Mouse (Mus musculus) gastrocnemius, postnatal 14 days (tissue): ENCODE results near the gene H2-Q7. TPM values are rescaled to one million over a fixed set of nuclear protein-coding genes. Genes with fewer than 3 reads are reported as not detected.
"Not testable (repeated sequence)": the region's sequence is repeated elsewhere in the genome, so short reads cannot be mapped to it uniquely, and the experiment has no call there.

Experiments
- DNase-seq: peaks from one replicate; pipeline ENCODE4 v3.0.0; 2021; ENCODE audit warnings: mixed read lengths
- intact Hi-C: fragments of 180-260 bp; cut with DNase I; formaldehyde crosslinking; loops from one replicate; pipeline ENCODE4 v1.15.1; 2025; ENCODE audit warnings: low total_unique reads
- total RNA-seq, 2 experiments: library from RNA; stranded (reverse); gene quantifications; 2 replicates each; pipeline ENCODE4 v1.2.3; 2021

The H2-Q7 gene
- total RNA-seq, 2 experiments from 2014 or later, result 0.35 to 0.64 TPM

DNA sequence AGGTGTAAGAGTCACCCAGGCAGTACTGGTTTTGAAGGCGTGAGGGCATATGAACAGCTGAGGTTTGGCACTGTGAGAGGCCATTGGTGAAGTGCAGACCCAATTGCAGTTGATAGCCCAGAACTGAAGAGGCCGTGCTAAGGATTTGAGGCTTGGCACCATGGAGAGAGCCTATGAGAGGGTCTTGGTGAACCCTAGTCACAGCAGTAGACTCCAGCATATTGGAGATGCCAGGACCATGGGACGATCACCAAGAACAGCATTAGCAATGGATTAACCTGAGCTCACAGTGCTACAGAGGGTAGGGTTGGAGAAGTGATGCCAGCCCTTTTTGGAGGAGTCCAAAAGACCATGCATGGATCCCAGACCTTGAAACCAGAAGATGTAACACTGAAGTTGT, 6.8 kb upstream of the H2-Q7 start:
- DNase-seq, intact Hi-C loops: not testable (repeated sequence)

DNA sequence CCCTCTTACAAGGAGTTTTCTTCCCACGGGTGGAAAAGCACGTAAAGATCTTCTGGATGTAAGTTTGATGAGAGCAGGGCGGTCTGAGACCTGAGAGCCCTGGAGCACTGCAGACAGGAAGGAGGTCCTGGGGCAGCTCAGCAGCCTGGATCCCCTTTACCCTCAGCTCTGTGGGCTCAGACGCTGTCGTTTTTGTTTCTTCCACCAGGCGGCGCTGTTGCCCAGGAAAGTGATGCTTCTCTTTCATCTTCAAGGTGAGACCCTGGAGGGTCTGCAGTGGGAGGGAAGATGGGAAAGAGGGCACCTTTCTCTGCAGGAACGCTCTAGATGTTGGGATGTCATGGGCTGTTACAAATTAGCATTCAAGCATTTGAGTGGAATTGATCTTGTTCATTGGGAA, 4.1 kb upstream of the H2-Q7 start:
- intact Hi-C loops, DNase-seq: not testable (repeated sequence)

DNA sequence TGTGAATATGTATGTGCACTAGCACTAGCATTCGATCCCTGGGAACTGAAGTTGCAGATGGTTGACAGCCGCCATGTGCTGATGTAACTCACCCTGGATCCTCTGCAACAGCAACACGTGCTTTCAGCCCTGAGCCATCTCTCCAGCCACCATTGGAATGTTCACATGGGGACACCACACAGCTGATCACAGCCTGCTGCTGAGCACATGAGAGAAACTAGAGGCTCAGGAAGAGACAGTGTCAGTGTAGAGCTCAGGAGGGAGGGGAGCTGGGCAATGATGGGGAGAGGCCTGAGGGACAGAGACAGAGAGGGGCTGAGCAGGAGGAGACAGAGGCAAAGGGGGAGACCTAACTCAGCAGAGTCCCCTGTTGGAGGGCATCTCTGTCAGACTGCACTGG, 3.4 kb upstream of the H2-Q7 start:
- intact Hi-C loops, DNase-seq: not testable (repeated sequence)

DNA sequence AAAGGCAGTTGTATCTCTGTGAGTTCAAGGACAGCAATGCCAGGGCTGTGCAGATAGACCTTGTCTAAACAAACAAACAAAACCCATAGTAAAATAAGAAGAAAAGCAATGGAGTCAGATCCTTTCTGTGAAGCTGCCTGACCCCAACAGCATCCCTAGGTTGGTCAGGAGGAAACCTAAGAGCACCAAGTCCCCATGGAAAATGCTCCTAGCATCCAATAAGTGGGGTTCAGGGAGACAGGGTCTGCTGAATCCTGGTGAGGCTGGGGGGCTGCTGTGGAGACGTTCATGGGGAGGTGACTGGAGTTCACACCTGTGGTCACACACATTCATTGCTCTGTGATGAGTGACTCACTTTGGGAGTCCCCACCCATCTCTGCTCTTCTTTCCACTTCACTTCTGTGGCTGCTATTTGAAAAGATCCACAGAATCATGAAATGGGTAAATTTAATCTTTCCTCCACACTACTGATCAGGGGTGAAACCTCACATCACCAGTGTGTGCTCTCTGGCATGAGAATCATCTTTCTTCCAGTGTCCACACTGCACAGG, 1.5 kb upstream of the H2-Q7 start:
- DNase-seq, intact Hi-C loops: not testable (repeated sequence)

DNA sequence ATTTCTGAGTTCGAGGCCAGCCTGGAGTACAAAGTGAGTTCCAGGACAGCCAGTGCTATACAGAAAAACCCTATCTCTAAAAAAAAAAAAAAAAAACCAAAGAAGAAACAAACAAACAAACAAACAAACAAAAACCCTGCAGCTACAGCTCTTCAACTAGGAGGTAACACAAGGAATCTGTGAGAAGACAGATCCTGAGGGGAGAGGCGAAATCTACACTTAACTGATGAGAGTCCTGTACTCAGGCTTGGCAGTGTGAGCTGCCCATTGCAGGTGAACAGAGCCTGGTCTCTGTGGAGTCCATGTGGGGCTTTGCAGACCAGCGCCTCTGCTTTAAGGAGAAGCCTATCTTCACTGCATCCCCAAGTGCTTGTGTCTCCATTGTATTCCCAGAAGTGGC, 560 bp upstream of the H2-Q7 start:
- DNase-seq, intact Hi-C loops: not testable (repeated sequence)

DNA sequence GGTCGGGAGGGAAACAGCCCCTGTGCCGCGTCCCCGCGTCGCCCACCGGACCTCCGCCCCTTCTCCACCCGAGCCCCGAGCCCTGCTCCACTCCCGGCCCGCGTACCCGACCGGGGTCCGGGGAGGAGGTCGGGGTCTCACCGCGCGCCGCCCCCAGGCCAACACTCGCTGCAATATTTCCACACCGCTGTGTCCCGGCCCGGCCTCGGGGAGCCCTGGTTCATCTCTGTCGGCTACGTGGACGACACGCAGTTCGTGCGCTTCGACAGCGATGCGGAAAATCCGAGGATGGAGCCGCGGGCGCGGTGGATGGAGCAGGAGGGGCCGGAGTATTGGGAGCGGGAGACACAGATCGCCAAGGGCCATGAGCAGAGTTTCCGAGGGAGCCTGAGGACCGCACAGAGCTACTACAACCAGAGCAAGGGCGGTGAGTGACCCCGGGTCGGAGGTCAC, 366 bp downstream of the H2-Q7 start:
- intact Hi-C loops, result not testable (repeated sequence)
- DNase-seq, result peak; percentile 16

DNA sequence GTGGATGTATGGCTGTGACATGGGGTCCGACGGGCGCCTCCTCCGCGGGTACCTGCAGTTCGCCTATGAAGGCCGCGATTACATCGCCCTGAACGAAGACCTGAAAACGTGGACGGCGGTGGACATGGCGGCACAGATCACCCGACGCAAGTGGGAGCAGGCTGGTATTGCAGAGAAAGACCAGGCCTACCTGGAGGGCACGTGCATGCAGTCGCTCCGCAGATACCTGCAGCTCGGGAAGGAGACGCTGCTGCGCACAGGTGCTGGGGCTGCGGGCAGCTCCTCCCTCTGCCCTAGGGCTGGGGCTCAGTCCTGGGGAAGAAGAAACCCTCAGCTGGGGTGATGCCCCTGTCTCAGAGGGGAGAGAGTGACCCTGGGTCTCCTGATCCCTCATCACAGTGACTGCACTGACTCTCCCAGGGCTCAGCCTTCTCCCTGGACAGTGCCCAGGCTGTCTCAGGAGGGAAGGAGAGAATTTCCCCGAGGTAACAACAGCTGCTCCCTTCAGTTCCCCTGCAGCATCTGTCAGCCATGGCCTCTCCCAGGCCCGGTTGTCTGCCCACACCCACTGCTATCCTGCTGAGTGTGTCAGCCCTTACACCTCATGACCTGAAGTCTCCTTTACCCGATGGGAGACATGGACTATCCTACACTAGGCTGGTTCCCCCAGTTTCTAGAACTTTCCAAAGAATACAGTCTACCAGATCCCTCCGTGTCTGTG, 1.1 kb downstream of the H2-Q7 start:
- intact Hi-C loops, DNase-seq: not testable (repeated sequence)

DNA sequence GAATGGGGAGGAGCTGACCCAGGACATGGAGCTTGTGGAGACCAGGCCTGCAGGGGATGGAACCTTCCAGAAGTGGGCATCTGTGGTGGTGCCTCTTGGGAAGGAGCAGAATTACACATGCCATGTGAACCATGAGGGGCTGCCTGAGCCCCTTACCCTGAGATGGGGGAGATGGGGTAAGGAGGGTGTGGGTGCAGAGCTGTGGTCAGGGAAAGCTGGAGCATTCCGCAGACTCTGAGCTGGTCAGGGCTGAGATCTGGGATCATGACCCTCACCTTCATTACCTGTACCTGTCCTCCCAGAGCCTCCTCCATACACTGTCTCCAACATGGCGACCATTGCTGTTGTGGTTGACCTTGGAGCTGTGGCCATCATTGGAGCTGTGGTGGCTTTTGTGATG, 3.4 kb downstream of the H2-Q7 start:
- intact Hi-C loops, DNase-seq: not testable (repeated sequence)

DNA sequence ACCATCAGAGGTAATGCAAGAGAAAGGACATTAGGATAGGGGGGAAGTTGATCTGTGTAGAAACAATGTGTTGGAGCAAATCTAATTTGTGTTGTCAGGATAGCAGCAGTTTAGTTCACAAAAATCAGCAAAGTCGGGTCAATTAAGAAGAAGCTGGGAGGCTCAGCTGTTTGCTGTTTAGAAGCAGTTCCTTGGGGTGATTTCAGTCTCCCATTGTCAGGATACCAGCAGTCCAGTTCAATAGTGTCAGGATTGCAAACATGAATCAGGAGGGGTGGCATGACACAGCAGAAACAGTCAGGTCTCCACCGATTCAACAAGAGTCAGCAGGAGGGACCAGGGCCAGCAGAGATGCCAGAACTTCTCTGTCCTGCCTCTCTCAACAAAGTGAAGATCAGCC, 5.6 kb downstream of the H2-Q7 start:
- intact Hi-C loops, DNase-seq: not testable (repeated sequence)

DNA sequence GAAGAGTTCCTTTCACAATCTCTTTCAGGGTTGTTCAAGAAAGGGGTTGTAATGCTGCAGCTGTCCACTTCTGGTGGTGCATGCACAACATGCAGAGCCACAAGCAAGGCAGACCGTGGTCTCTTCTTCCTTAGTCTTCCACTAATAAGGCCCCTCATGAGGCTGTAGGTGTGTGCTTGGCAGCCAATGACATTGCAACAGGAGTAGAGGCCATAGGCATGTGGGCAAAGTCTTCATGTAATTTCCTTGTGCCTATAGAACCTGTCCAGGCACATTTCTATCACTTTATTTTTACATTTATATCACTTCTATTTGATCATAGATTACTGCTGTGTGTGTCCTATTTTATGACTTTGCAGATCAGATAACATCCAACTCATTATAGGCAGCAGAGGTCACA, 19.3 kb downstream of the H2-Q7 start:
- DNase-seq, intact Hi-C loops: not testable (repeated sequence)

DNA sequence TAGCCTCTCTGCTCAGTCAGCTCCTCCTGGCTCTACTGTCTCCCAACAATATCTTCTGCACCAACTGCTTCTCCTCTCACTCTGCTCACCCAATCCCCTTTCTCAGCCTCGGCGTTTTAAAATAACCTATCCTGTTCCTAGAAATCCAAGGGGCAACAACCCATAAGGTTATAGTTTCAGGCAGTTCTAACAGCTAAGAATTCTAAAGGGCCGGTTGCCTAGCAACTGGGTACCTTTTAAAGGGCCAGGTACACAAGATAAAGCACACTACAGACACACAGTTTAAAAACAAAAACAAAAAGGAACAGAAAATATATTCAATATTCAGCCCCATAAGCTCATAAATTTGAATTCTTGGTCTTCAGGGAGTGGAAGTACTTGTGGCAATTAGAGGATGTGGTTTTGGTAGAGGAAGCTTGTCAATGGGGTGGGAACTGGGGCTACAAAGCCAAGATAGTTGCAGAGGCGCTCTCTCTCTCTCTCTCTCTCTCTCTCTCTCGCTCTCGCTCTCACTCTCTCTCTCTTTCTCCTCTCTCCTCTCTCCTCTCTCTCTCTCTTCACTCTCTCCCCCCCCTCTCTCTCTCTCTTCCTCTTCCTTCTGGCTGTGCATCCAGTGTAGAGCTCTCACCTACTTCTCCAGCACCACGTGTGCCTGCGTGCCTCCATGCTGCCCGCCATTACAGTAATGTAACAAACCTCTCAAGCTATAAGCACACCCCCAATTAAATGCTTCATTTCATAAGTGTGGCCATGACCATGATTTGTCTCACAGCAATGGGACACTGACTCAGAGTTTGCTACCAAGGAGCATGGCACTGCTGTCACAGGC, 21.8 kb downstream of the H2-Q7 start:
- intact Hi-C loops, DNase-seq: not testable (repeated sequence)

DNA sequence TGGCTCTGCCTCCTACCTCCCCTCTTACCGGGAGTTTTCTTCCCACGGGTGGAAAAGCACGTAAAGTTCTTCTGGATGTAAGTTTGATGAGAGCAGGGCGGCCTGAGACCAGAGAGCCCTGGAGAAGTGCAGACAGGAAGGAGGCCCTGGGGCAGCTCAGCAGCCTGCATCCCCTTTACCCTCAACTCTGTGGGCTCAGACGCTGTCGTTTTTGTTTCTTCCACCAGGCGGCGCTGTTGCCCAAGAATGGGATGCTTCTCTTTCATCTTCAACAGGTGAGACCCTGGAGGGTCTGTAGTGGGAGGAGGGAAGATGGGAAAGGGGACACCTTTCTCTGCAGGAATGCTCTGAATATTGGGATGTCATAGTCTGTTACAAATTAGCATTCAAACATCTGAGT, 26.7 kb downstream of the H2-Q7 start:
- DNase-seq, intact Hi-C loops: not testable (repeated sequence)

DNA sequence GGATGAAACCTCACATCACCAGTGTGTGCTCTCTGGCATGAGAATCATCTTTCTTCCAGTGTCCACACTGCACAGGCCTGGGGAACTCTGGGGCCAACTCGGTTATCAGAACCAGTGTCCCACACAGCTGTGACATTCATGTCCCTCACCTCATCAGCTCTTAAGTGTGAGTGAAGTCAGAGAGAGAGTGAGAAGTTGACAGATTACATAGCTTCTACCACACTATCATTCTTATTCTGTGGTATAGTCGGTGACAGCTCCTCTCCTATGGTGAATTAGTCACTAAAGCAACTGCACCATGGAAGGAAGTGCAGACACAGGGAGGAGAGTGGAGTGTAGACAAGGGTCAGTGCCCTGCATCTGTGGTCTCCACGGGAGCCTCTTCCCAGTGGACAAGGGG, 30.0 kb downstream of the H2-Q7 start:
- intact Hi-C loops, DNase-seq: not testable (repeated sequence)

DNA sequence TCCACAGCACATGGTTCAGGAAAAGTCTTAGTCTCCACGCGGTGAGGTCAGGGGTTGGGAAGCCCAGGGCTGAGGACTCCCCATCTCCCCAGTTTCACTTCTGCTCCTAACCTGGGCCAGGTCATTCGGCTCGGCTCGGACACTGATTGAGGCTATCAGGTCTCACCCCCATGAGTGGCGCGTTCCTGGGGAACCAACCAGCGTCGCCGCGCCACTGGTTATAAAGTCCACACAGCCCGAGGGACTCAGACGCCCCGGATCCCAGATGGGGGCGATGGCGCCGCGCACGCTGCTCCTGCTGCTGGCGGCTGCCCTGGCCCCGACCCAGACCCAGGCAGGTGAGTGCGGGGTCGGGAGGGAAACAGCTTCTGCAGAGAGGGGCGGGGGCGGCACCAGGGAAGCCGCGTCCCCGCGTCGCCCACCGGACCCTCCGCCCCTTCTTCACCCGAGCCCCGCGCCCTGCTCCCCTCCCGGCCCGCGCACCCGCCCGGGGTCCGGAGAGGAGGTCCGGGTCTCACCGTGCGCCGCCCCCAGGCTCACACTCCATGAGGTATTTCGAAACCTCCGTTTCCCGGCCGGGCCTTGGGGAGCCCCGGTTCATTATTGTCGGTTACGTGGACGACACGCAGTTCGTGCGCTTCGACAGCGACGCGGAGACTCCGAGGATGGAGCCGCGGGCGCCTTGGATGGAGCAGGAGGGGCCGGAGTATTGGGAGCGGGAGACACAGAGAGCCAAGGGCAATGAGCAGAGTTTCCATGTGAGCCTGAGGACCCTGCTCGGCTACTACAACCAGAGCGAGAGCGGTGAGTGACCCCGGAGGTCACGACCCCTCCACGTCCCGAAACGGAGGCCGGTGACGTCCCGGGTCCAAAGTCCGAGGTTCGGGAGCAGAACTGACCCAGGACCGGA, 31.1 kb downstream of the H2-Q7 start, which contains the start of gene H2-Q10:
Gene H2-Q10, plus strand, starts transcription at position 248 of the 910 bp plus-strand sequence.
- intact Hi-C loops, result no loop called here
- DNase-seq, result no peak

DNA sequence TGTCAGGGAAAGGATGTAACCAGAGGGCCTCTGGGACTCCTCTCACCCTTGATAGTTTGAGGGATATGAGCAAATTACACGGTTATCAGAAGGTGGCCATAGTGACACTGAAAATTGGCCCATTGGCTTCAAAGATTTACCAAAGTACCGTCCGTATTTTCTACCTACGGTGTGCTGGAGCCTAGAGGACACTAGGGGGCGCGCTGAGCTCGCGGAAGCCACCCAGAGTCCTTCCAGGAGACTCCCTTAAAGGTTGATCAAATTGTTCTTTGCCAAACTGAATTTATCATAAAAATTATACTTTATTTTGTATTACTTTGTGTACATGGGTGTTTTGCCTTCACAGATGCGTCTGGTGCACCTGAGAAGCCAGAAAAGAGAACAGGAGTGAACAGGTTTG, 45.1 kb downstream of the H2-Q7 start:
- intact Hi-C loops, result no loop called here

DNA sequence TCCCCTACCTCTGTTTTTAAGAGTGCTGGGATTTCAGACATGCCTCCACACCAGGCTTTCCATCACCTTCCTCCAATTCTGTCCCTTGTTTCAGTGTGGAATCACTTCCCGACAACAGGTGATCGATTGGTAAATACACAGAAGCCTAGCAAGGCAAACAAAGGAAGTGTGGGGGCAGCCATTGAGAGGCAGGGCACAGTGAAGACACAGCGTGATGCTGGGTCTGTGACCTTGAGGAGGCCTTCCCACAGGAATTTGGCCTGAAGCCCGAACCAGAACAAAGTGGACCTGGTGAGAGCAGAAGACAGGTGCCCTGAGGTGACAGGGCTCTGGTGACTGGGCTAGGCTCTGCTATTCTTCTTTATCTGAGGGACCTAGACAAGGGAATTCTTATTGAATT, 46.7 kb downstream of the H2-Q7 start:
- DNase-seq, result no peak
- intact Hi-C loops, result no loop called here

More for the DNA sequence above, 45.1 kb downstream of the H2-Q7 start:
- peak; percentile 40 for DNase-seq

DNA sequence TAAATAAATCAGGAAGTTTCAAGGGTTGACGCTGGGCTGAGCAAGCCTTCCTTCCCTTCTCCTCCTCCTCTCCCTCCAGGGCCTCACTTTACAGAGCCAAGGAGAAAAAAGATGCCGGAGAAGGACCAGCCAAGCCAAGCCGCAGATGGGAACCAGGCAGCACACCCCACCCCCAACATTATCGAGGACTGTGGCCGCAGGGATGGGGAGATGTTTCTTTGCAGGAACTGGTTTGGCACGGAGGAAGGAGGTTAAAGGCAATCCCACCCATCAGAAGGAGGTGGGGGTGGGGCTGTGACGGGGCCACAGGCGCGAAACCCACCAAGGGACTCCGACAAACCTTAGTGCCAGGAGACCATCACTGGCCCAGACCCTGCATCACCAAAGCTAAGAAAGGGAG, 47.8 kb downstream of the H2-Q7 start:
- intact Hi-C loops, result no loop called here
- DNase-seq, result no peak

DNA sequence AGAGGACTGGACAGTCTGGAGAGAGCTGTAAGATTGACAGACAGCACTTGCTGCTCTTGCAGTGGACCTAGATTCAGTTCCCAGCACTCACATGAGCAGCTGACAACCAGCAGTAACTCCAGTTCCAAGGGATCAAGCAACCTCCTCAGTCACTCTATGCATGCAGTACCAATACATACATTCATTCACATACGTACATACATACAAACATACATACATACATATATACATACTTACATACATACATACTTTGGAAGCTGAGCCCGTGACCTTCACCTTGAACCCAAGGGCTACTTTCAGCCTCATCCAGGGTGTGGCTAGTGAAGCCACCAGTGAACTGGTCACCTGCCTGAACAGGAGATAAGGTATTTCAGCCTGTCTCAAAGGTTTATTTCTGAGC, 49.1 kb downstream of the H2-Q7 start:
- no peak for DNase-seq
- intact Hi-C loops, result no loop called here

DNA sequence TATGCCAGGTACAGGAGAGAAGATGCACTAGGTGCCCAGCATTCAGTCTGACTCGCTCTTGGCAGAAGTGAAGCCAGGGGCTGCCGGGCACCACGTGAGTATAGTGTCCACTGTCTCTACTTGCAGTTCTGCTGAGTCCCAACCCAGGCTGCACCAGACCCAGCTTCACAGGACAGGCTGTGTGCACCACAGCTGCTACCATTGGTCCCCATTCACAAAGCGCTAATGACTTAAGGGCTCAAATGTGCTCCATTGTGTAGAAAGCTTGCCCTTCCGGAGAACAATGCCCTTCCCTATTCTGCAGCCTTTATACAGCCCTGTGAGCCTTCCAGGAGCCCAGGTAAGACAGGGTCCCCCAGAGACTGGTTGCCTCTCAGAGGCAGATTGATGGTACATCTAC, 51.4 kb downstream of the H2-Q7 start:
- no peak for DNase-seq
- intact Hi-C loops, result no loop called here
